Mouse (Mus musculus) adrenal gland, adult 8-10 months (tissue): ENCODE results near the gene Ybx2. TPM values are rescaled to one million over a fixed set of nuclear protein-coding genes. Genes with fewer than 3 reads are reported as not detected.

Experiments
- DNase-seq: peaks from one replicate; pipeline ENCODE4 v3.0.0; 2022
- total RNA-seq, 4 experiments: library from RNA; stranded (reverse); gene quantifications; 2 replicates each; pipeline ENCODE4 v1.2.4; 2022

Gene Ybx2
- total RNA-seq, result 10 to 100 TPM in 3 of 4 experiments, 1 to 10 TPM in 1; 6.3 to 13.9 (median 11.8) TPM

DNA sequence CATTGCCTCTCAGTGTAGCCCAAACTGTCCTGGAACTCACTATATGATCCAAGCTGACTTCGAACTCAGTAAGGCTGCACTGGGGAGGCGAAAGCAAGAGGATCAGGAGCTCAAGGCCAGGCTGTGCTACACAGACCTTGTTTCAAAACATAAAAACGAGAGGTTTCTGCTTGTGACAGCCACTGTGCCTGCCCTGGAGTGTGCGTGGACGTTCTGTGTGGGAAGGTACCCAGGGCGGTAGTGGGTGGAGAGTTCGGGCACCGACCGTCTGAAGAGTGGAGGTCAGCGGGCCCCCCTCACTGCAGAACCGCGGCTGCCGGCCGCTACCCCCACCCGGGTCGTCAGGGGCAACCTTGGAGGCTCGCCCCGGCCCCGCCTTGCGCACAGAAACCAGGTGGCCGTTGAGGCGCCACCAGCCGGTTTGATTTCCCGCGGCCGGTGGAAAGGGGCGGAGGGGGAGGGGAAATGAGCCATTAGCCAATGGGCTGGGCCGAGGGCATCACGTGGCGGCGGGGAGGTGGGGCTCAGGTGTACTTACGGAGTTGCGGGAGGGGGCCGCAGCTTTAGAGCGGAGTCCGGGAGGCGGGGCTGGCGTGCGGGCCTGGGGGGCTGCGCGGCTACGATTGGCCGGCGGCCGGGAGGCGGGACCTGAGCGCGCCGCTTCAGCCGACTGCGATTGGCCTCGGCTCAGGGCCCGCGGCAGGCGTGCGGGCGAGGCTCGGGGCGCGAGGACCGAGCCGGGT is at the start of gene Ybx2:
TSS of gene Ybx2 (plus strand) at position 660 of the 743 bp plus-strand sequence.
- peak; percentile 79 for DNase-seq

DNA sequence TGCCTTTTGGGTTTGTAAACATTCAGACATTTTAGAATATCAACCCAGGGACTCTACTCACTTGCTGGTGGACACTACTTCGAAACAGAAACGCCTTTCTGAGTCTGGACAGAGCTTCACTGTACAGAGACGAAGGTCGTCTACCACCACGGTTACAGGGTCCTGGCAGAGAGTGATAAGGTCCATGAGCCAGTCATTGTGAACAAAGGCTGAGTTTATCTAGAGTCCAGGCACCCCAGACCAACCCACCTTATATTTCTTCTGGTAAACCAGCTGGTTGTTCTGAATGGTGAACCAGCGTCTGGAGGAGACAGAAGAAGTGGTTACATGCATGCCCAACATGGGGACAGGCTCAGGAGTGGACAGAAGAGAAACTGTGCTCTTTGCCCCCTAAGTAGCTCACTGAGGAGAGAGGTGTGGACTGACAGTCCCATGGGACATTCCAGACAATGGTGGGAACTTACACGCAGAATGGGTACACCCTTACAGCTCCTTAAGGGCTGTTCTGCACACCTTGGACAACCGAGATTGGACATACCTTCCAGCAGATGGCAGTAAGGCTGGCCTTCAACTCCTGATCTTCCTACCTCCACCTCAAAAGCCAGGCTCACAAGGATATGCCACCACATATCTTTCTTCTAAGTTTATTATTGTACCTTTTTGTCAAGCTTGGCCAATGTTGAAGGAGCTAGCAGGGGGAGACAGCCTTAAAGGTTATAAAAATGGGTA is 48.5 kb upstream of the Ybx2 start:
- DNase-seq, result no peak

DNA sequence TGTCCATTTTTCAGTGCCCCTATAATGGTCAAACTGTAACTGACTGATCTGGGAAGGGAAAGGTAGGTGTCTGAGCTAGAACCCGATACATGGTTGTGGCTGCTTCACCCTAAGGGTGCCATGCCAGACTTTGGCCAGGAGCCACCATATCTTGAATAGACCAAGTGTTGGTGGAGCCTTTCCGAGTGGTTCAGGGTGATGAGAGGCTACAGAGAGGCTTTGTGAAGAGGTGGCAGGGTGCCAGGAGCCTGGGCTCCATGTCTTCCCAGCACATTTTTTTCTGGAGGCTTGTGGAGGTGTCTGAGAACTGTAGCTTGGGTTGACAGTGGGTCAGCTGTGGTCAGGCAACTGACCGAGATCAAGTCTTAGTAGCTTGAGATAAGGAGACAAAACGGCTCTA is 44.1 kb upstream of the Ybx2 start:
- no peak for DNase-seq

DNA sequence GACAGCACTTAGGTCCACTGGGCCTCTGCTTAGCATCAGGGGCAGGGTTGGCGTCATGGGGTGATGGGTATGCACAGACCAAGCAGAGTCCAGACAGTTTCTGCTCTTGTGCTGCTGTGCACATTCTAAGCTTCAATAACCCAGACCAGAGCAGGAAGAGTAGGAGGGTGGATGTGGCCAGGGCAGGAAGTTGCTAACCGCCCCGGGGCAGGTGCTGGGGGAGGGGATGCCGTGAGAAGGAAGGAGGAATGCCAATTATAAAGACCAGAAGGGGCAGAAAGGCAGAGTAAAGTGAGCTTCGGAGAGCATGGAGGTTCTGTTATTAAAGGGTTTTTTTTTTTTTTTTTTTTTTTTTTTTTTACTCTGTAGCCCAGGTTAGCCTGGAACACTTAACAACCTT is 40.9 kb upstream of the Ybx2 start:
- no peak for DNase-seq

DNA sequence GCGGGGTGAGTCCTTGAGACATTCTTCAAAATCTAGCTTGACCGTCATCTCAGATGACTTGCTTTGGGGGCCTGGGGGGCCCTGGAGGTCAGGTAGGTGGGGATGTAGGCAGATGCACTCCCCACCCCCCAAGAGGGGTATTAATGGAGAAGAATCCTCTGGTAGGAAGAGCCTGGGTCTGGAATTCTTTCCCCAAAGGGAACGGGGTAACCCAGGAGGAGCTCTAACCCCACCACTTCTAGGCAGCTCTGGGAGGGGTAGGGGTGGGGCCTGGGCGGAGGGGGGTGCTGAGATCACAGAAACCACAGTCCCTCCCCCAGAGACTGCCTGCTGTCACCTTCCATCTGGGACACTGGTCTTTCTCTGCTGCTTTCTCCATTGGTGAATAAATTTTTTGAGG is 40.3 kb upstream of the Ybx2 start, which contains the start of gene Acap1:
TSS of gene Acap1 (minus strand) at position 249 of the 400 bp plus-strand sequence.
- DNase-seq, result no peak

DNA sequence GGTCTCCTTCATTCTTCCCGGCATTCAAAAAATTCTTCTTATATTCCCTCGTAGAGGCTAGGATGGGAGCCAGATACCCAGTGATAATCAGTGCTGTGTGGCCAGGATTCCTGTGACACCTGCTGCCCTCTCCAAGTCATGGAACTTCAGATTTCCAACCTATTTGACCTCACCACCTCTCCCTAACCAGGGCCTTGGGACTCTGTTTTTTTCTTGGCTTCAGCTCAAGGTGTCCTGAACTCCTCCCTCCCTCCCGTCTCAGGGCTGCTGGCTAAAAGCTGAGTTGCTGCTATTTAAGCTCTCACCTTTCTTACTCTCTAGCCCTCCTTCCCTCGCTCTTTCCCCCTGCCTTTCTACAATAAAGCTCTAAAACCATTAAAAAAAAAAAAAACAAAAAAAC is 35.7 kb upstream of the Ybx2 start:
- no peak for DNase-seq

DNA sequence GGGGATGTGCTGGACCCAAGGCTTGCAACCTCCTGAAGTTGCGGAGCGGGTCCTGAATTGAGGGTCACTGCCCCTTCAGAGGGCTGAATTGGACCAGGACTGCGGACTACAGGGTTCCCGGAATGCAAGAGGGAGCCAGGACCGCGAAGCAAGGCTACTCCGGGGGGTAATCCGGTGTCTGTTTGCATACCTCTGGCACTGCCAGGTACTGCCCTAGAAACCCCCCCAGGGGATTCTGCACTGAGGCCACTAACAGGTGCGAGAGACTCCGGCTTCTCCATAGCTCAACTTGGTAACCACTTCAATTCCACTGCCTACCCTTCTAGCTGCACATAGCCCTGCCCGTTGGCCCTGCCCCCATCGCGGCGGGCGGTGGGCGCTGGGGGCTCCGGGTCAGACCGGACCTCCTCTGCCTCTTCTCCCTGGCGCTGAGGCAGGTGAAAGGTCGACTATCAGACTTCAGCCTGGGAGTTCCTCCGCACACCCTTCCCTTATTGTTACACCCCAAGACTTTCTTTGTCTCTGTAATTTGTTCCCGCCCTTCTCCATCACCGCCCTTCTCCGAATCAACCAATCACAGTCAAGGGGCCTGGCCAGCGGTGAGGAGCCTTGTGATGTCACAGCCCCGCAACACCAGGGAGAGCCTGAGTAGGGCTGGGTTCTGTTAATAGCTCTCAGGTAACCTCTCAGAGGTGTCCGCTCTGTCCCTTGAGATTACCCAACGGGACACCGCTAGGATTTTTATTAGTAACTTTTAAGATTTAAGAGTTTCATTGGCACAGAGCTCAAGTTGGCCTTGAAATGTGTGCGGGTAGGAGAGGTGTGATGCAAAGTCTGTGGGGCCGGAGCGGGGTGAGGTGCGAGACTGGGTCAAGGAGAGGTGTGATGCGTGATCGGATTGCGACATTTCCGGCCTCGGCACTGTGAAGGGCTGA is 34.9 kb upstream of the Ybx2 start, which contains the start of the genes 2810408A11Rik and Neurl4:
TSS of gene 2810408A11Rik (minus strand) at position 517 of the 935 bp plus-strand sequence.
TSS of gene Neurl4 (plus strand) at position 602 of the 935 bp plus-strand sequence.
- peak; percentile 89 for DNase-seq

DNA sequence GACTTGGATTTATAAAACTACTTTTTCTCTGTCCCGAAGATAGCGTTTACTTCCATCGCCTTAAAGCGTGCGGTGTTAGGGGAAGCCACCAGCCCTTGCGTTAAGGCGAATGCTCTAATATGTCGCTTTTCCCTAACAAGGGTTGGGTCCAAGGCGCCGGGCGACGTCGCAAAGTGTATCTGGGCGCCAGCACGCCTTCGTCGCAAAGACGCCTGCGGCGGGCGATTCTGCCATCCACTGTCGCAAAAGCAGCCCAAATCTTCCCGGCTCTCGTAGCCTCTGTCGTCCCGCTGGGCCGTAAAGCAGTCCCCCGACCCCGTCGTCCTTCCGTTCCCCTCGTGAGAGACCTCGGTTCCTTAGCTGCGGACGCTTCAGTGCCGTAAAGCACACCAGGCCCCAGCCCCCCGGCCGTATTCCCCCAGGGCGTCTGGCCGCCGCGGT is 34.2 kb upstream of the Ybx2 start:
- peak; percentile 97 for DNase-seq

DNA sequence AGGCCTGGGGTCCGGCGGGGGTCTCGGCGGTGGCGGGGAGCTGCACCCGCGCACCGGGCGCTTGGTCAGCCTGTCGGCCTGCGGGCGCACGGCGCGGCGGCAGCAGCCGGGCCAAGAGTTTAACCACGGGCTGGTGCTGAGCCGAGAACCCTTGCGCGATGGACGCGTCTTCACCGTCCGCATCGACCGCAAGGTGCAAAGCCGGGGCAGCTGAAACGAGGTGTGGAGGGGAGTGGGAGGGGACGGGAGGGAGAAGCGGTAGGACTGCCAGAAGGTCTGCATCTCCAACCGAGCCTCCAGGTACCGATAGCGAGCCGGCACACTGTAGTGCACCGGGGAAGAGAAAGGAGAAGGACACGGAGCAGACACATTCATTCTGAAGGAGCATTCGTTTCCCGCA is 33.6 kb upstream of the Ybx2 start:
- no peak for DNase-seq

DNA sequence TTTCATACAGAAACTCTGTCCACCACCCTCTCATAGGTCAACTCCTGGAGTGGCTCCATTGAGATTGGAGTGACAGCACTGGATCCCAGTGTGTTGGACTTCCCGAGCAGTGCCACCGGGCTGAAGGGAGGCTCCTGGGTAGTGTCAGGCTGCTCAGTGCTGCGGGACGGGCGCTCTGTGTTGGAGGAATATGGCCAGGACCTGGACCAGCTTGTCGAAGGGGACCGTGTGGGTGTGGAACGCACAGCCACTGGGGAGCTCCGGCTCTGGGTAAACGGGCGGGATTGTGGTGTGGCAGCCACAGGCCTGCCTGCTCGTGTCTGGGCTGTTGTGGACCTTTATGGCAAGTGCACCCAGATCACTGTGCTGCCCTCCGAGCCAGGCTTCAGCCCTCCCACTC is 32.6 kb upstream of the Ybx2 start:
- no peak for DNase-seq

DNA sequence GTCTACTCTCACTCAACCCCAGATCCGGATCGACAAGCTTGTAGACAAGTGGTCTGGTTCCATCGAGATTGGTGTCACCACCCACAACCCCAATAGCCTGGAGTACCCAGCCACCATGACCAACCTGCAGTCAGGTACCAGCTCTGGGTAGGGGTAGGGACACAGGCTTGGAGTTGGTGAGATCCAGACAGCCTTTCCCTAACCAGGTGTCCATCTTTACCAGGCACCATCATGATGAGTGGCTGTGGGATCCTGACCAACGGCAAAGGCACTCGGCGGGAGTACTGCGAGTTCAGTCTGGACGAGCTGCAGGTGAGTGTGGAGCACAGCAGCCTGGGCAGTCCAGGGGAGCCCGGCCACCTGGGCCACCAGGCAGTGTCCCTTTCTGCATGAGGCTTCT is 31.3 kb upstream of the Ybx2 start:
- no peak for DNase-seq

DNA sequence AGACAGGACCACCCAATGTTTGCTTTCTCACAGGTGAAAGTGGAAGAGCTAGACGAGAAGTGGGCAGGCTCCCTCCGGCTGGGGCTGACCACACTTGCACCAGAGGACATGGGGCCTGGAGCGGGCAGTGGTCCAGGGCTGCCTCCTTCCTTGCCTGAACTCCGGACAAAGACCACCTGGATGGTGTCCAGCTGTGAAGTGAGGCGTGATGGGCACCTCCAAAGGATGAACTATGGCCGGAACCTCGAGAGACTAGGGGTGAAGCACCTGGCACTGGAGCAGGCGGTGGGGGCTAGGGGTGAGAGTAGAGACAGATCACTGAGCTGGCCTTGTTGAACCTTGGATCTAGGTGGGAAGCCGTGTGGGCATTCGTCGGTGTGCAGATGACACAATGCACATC is 27.0 kb upstream of the Ybx2 start:
- DNase-seq, result no peak

DNA sequence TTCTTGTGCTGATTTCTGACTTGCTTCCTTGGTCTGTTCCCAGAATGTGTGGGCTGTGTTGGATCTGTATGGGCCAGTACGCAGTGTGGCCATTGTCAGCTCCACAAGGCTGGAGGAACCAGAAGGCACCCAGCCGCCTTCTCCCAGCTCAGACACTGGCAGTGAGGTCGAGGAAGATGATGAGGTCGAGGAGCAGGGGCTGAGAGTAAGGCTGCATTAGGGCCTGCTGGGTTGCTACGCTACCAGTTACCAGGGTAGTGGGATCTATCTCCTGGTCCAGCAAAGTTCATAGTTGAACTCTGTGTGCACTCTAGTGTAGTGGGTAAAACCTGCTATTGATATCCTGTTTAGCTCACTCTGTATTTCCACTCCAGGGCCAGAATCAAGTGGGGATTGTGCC is 26.4 kb upstream of the Ybx2 start:
- DNase-seq, result no peak

DNA sequence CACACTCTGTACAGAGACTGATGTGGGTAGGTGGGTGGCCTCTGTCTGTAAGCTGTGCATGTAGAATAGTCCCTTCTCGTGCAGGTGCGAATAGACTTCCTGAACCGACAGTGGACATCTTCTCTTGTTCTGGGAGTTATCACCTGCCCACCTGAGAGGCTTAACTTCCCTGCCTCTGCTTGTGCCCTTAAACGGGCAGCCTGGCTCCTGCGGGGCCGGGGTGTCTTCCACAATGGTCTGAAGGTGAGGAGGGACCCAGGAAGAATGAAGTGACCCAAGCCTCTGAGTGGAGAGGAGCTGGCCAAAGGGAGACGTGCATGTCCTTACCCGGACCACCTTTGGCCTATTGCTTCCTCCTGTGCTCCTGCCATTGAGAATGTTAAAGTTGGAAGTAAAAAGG is 25.4 kb upstream of the Ybx2 start:
- no peak for DNase-seq

DNA sequence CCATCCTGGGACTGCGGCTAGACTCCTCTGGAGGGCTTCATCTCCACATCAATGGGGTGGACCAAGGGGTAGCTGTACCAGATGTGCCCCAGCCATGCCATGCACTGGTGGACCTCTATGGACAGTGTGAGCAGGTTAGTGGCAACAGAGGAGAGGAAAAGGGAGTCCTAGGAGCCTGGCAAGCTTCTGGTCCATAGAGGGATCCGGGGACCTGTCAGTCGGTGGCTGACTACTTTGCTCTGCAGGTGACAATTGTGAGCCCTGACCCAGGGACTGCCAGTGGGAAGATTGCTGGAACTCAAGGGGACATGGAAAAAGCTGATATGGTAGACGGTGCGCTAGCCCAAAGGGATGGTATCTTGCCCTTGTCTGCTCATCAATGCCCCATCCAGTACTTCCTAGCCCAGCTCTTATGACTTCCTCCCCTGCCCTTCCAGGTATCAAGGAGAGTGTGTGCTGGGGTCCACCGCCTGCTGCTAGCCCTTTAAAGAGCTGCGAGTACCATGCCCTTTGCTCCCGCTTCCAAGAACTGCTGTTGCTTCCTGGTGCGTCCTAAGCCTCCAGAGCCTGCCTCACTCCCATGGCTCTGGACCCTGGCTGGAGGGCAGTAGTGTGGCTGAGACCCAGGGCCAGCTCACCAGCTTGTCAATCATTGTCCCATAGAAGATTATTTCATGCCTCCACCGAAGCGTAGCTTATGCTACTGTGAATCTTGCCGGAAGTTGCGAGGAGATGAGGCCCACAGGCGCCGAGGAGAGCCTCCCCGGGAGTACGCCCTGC is 24.6 kb upstream of the Ybx2 start:
- DNase-seq, result no peak

DNA sequence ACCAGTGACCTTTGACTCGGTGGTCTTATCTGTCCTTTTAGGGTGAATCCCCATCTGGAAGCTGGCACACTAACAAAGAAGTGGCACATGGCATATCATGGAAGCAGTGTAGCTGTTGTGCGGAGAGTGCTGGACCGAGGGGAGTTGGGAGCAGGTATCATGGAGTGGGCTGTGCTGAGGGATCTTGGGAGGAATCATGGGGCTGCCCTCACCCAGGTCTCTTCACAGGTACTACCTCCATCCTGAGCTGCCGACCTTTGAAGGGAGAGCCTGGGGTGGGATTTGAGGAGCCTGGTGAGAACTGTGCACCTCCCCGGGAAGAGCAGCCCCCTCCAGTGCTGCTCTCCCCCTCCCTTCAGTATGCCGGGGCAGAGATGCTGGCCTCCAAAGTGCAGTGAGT is 23.9 kb upstream of the Ybx2 start:
- DNase-seq, result no peak

DNA sequence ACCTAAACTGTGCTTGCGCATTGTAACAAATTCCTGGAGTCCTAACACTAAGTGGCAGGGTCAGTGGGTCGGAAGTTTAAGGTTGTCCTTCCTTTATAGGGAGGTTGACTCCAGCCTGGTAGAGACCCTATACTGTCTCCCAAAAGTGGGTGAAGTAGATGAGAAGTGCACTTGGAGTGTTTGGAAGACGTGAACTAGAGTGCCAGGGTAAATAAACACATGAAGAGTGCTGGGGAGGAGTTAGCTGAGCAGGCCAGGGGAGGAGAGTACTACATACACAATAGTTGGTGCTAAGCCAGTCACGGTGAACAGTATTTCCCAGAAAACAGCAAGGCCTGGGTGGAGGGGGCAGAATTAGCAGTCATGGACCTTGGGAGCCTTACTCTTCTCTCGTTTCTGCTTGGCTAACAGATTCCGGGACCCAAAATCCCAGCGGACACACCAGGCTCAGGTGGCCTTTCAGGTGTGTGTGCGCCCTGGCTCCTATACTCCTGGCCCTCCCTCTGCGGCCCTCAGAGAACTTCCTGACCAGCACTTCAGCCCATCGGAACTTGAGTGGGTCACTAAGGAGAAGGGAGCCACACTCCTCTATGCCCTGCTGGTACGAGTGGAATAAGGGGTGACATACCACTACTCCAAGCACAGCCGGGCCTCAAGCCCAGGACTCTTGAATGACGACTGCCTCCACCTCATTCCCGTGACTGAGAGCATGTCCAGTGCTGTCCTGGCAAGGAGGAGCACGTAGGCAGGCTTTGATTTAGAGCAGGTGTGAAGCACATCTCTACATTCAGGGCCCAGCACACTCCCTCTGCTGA is 22.7 kb upstream of the Ybx2 start:
- DNase-seq, result no peak

DNA sequence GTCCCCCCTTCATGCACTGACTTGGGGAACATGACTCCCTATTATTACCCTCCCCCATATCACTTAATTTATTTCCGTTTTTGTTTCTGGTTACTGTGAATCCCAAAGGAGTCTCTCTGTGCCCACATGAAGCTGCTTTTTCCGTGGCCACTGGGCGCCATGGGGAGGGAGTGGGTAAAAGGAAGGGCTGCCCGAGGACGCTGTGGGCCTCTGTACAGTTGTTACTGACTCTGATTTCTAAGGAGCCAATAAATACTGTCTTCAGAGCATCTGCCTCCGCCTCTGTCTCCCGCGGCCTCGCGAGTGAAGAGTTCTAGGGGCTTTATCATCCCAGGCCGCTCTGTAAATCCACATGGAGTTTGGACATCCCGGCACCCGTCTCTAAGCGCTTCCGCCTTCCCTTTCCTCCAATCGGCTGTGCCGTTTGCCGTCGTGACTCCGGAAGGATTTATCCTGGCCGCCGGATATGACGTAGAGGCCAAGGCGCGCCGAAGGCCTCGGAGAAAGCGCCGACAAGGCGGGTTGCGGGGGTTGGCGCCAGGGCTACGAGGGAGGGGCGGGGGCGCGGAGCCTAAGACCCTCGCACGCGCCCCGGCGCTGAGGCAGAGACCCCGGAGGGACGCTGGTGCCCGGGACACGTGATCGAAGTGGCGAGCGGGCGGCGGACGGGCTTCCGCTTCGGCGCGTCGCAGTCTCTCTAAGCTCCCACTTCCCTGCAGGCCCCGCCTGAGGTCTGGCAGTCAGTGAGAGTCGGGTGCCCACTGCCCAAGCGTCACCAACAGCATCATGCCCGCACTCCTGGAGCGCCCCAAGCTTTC is 21.8 kb upstream of the Ybx2 start, which contains the start of gene Gps2:
TSS of gene Gps2 (plus strand) at position 335 of the 818 bp plus-strand sequence.
- DNase-seq, result peak; percentile 89

DNA sequence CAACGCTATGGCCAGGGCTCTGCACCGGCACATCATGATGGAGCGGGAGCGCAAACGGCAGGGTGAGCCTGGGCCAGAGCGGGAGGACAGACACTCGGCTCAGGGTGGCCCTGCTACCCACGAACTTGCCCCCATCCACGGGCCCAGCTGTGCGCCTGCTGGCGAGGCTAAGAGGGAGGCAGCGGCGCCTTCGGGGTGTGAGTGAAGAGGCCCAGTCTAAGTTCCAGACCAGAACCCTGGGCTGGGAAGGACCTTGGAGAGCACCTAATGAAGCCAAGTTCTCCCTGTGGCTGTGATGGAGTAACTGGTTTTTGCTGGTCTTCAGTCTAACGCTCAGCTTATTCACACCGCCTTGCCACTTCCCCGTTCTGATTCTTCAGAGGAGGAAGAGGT is 21.2 kb upstream of the Ybx2 start:
- no peak for DNase-seq

DNA sequence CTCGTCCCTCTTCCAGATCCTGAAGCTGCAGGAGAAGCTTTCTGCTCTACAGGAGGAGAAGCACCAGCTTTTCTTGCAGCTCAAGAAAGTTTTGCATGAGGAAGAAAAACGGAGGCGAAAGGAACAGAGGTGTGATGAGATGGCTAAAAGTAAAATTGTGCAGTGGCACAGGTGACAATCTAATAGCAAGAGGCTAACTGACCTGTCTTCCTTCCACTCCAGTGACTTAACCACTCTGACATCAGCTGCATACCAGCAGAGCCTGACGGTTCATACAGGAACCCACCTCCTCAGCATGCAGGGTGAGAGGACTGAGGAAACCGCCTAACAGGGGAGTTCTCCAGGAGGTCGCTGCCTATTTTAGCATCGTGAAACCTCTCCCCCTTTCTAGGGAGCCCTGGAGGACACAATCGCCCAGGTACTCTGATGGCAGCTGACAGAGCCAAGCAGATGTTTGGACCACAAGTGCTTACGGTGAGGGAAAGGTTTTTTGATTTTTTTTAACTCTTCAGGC is 20.6 kb upstream of the Ybx2 start:
- no peak for DNase-seq
